Mouse (Mus musculus) 3T3-L1 (cell line): Measurements from ENCODE around the gene Nlgn1.

ENCODE experiments used
- DNase-seq: peaks from one replicate; pipeline ENCODE4 v3.0.0-alpha.2; 2015; ENCODE audit warnings: low read depth, low spot score

Gene Nlgn1

DNA sequence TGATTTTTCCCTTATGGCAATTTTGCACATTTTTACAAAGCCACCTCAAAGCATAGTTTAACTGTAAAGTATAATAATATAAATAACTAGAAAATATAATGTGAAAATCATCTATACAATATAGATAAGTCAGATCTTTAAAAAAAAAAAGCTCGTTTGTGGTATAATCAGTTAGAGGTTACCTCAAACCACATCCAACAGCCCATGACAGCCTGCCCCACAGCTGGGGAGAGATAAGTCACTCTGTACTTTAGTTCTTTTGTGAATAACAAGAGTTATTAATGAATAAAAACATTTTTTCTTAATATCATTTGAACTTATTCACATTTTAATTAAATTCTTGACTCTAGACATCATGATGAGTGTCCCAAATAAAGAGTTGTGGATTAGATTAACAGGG, 130.8 kb downstream of the Nlgn1 start:
- no peak for DNase-seq

DNA sequence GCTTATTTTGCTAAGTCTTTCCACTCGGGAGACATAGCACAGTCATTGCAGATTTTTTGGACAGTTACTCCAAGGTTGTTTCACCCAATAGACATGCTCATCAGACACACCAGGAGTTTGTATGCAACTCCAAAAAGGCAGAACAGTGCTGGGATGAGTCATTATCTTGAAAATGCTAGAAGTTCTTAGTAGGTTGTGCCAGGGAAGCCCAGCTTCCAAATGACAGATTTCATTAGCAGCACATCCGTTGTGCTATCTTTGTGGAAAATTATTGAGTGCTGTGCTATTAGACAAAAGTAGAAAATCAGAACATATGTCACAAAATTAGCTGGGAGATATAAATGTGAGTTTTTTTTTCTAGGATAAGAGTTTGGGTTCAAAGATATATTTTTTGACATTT, 137.3 kb downstream of the Nlgn1 start:
- DNase-seq, result no peak

DNA sequence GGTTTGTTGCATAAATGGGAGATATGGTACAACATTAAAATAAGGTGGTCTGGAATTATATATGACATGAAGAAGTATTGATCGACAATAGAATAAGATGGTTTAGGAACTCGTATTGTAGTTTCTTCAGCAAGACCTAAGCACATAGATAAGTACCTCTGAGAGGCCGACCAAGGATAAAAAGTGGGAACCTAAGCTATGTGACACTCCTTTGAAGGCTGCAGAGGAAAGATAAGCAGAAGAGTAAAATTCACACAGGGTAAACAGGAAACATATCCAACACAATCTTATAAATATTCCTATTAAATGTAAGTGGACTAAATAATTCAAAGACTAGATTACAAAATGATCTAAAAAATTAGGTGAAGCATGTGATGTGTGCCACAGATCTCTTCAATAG, 151.2 kb downstream of the Nlgn1 start:
- DNase-seq, result no peak

DNA sequence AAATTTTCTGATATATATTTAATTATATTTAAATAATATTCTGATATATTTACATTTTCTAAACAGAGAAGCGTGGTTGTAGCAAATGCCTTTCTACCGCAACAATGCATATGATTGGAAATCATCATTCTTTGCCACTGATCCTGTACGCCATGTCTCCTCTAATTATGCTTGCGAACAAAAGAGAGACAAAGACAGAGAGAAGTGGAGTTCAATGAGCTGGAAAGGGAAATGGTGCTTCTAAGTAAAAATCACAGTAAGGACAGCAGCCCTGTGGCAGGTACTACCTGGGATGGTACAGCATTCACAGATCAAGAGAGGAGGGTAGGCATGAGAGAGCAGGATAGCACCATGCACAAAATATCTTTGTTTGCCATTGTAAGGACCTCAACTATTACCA, 156.9 kb downstream of the Nlgn1 start:
- no peak for DNase-seq

DNA sequence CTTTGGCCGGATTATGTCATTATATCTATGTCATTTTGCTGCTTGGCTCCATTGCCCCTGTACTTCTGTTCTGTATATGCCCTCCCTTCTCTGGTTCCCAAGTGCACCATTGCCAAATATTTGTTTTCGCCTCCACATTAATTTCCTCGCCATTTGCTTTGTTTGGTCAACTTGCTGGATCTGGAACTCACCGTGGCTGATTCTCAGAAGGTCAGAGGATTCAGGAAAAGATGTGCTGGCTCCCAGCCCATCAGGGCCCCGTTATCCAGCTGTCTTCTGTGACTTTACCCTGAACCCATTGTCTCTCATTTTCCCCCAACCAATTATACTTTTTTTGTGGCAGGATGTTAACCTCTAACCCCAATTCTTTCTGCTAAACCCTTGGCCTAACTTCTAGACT, 158.0 kb downstream of the Nlgn1 start:
- no peak for DNase-seq

DNA sequence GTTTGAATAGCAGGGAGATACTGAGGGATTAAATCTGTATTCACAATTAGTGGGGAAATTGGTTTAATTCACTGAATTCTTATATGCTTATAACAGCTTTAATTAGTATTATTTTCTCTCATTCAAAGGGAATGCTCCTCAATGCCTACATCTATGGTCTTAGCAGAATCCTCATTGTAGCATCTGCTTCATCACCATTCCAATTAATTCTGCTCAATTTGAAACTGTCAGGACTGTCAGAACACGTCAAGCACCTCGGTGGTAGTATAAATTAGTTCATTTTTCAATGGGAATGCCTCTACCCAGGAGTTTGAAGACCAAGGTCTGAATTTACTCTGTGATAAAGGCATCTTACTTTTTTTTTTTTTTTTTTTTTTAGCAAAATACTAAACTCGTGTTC, 158.6 kb downstream of the Nlgn1 start:
- DNase-seq, result no peak

DNA sequence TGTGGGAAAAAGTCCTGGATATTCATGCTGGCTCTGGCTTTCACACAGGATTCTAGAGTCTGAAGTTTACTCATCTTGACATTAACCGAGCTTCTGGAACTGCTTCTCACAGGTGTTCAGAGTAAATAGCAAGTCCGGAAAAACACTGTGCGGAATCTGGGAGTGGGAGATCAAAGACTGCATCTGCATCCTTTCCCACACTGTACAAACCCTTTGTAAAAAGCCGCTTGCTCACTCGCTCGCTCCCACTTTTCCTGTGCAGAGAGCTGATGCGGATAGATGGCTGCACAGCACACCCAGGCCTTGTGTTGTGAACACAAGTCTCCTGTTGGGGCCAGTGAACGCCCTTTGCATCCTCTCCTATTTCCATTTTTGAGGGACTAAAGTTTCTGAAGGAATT, 165.5 kb downstream of the Nlgn1 start:
- DNase-seq, result no peak

DNA sequence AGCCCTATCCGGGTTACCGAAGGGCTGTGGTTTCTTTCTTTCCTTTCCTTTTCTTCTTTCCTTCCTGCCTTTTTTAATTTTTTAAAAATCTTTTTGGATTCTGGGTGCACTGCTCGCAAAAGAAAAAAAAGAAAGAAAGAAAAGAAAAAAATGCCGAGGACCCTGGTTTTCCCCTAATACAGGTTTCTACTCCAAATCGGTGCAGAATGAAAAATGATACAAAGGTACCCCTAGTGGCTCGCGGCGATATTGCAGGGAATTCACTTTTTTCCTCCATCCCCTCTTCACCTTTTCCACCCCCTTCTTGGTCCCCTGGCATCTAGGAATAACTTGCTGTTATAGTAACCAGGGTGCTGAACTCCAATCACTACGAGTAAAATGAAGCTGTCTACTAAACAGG, 178.5 kb downstream of the Nlgn1 start:
- DNase-seq, result peak; percentile 33

DNA sequence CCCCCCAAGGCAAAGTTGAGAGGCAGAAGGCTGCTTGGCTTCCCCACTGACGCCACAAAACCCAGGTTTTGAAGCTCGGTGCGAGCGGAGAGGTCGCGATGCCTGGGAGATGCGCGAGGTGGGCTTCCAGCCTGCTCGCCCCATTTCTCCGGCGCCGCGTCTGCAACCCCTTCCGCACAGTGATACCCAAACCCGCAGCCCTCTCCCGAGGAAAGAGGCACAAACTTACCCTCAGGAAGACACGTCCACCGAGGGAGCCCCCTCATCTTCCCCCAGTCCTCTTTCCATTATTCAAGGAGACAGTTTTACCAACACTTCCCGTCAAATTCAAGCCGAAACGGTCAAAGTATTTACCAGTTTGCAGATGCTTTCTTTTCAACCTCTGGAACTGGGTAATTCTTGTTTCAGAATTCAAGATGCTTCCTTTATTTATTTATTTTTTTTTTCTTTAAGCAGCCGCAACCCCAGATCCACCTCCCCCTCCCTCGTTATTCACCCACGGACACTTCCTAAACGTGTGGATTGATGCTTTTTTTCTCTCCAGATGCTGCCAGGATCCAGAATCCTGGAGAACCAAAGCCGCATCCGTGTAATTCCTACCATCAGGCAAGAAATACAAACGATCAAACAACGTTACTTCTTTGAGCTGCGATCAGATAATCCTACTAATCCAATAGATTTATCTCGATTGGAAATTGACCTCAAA, 179.1 kb downstream of the Nlgn1 start:
- no peak for DNase-seq

DNA sequence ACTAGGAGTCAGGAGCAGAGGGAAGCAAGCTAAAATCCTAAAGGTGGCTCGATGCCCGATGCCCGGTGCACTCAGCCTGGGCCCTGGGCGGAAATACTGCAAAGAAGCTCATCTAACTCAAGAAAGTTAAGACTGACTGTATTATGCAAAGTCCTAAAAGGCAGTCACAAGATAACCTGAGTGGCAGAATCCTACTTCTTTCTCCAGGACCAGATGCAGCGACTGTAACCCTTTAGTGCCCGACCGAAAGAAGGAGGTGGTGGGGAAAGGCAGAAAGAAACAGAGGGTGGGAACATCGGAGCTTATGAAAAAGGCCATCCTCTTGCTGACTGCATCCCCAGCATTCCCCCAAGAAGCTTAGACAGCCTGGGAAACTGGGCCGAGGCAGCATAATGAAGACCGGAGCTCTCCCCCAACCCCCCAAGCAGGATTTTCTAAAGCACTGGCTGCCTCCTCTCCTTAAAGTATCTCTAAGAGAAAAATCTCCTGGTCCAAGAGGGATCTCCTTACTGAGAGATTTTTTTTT, 179.7 kb downstream of the Nlgn1 start:
- DNase-seq, result no peak

DNA sequence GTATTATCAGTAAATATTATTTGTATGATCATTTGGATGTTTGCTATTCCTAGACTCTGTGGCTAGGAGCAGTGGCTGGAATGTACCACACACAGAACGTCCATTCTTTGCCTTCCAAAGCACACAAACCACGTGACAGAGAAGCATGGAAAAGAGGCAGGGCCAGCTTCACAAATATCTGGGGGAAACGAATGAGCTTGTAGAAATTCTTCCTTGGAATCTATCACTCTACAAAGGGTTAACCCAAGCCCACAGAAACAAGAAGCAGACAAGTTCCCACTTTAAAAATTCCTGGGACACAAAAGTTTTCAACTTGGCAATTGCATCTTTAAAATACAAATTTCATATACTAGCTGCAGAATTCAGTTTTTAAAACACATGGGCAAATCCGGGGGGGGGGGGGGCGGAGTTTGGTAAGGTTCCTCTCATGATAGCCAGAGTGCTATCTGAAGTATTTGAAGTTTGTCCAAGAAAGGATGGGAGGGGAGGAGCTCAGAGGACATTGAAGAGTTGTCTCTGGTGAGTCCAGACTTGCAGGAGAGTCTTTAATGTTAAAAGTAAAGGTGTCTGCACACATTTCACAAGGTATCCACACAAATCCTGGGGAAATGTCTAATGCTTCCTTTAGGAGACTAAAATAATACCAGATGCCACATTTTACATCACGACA, 180.8 kb downstream of the Nlgn1 start:
- no peak for DNase-seq

DNA sequence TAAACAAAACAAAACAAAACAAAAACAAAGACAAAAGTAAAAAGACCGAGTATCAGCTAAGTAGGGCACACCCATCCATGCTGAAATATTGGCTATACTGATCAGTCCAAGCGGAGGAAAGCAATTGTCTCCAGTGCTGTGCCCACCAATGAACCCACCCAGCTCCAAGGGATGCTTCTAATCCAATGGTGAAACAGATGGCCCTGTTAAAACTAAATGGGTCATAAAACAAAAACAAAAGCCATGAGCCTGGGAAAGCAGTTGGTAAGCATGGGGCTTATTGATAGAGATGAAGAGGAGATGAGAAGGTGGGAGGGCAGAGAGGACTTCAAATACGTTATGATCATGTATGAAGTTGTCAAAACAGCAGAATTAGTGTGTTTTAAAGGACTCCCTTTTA, 186.1 kb downstream of the Nlgn1 start:
- DNase-seq, result no peak

DNA sequence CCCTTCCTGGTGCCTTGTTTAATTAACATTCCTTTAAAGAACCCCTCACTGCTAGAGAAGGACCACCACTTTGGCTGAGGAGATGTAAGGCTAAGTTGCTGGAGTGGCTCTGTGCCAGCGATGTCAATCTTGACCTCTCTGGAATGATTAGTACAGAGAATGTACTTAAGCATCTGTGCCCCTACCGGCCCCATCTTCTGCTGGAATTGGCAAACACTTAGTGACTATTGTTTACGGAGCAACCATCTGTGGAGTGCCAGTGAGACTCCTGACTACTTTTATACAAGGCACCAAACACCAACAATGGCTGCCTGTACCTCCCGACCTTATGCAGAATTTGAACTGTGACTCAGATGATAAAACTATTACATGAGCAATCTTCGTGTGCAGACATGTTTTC, 186.8 kb downstream of the Nlgn1 start:
- DNase-seq, result no peak

DNA sequence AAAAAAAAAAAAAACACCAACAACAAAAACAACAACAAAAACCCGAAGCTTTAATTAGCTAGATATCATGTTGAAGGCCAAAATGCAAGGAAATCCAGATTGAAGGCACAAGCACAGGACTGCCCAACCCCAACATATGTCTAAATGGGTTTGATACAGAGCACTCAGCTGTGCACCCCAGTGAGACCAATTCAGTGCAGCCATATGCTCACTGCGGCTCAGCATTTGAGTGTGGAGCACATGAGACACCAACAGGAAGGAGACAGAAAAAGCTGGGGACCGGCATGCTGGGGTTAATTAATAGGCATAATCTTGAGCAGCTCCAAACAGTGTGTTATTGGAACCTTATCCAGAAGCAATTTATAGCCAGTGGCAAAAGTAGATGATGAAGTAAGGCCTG, 190.7 kb downstream of the Nlgn1 start:
- no peak for DNase-seq

DNA sequence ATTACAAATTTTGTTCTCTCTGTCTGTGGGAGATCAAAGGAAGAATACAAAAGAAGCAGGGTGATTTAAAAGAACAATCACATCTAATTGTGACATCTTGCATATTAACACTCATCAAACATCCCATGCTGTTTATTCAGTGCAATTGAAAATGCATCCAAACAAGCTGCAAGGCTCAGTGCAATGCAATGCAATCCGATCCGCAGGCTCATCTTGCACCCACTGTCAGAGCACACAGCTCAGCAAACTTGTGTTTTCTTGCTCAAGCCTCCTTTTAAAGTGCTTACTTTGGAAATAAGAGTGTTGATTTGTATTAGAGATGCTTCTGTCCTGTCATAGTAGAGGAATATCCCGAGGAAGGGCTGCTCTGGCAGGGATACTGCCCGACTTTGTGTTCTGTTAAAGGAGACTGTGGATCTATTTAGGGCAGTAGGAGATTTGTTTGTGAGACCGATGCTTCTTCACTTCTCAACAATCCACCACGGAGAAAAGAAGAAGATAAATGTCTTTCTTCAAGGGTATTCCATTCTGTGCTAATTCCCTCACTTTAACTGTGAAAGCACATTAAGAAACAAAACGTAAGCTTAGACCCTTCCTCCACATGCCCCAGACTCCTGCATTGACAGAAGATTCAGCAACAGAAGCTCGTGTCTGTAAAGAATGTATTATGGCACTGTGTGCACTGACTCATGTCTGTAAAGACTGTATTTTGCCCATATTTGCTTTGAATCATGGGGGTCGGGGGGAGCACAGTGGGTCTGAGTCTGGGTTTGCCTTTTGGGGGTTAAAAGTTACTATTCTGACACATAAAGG, 197.2 kb downstream of the Nlgn1 start:
- no peak for DNase-seq

DNA sequence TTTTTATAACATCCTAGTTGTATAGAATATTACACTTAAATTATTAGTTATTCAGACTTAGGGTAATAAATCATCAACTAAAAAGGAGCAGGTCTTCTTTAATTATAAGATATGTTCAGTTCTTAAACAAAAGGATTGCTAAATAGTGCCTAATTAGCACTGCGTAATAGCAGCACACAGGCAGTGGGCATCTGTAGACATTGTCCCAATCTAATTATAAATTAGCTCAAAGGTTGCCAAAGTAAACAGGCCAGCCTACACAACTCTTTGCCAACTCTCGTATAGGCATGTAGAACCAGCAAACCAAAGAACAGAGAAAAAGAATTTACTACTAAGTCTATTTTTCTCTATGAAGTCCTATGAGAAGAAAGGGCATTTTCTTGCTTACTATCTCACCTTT, 201.3 kb downstream of the Nlgn1 start:
- DNase-seq, result no peak

DNA sequence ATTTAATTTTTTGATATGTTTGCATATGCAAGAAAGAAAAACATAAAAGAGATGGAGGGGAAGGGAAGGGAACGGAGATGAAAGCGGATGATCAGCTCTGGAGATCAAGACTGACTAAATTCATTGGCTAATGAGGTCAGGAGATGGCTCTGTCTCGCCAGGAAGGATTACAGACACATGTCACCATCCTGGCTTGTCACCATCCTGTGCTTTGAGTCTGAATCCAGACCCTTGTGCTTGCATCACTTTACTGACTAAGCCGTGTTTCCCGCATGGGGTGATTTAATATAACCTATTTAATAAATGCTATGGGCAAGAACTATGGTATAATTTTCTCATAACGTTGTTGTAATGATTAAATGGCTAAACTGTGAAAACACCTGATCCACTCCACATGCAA, 202.8 kb downstream of the Nlgn1 start:
- no peak for DNase-seq

DNA sequence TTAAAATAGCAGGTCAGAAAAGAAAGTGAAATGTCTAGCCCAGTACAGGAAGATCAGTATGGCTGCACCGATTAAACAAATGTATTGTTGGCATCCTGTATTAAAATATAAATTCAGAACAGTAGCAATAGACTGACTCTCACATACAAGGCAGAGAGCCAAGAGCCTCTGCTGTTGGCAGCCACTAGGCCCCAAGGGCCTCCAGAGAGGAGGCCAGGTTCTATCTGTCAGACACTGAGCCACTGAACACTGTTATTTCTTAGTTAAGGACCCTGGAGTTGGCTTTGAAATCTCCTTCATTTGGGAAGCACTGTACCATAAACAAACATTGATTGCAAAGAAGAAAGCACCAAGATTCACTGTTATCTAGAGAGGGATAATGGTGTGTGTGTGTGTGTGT, 215.2 kb downstream of the Nlgn1 start:
- no peak for DNase-seq

DNA sequence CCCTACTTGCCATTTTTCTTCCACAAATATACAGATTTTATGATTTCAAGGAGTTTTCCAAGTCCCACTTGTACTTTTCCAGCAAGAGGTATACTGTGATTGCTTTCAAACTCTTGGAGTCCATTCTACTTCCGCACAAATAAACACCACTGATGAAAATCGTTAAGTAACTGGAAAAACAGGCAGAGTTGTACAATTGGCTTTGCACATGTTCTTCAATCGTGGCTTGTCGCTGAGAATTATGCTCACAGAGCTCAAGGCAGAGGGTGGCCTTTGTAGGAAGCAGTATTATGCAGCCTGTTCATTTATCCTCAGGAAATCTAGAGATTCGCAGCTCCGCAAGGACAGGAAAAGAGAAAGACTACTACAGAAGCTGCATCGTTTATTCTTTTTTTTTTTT, 225.9 kb downstream of the Nlgn1 start:
- DNase-seq, result no peak

DNA sequence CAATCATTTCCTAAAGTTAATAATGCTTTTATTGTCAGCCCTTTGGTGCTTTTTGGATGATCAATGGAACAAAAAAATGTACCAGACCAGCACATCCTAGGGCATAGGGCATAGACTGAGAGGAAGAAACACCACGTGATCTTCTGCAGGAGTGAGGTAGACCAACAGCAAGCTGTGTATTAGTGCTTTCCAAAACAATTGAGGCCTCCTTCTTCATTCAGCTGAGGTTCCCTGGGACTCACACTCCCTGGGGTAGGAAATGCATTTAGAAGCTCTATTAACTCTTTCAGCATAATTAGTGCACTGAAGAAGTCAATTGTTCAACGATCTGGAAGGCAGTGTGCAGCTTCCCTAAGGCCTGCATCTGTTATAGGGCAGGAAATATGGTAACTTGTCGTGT, 226.7 kb downstream of the Nlgn1 start:
- no peak for DNase-seq

DNA sequence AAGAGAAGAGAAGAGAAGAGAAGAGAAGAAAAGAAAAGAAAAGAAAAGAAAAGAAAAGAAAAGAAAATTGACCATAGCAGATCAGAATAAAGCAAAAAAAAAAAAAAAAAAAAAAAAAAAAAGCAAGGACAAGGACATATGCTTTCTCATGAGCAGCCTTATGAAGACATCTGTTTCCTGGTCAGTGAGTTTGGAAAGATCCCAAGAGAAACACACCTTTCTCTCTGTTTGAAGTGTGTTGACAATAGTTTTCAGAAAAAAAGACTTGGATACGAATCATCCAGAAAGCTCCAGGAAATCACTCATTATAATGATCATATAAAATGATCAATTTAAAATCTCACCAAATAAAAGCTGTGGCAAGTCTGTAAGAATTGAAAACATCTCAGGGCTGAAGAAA, 230.0 kb downstream of the Nlgn1 start:
- DNase-seq, result no peak

DNA sequence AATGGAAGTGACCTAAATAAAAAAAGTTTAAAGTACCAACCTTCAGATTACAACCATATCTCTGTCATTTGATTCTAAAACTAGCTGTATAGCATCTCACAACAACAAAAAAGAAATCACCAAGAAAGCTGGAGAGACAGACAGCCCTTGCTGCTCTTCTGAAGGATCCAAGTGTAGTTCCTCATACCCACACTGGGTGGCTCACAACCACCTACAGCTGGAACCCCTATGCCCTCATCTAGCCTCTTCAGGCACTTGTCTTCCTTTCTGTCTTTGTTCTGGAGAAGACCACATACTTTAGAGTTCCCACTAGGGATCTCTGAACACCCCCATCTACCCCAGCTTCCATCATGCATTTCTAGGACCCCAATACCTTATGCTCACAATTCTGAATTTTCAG, 236.7 kb downstream of the Nlgn1 start:
- peak; percentile 19 for DNase-seq

DNA sequence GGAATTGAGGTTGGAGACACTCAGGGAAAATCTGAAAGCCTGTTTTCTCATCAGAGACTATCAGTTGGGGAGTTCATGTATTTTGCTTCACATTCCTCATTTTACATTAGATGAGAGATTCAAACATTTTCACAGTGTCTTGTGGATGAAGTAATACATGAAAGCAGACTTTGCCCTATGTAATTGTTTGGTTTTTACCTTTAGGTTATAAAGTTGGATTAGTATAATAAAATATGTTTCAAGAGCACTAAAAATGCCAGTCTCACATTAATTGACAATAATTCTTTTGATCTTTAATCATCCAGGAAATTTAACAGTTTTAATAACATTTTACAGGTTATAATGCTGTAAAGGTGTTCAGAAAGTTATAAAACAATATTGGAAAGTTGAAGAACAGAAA, 262.9 kb downstream of the Nlgn1 start:
- DNase-seq, result no peak
